Mouse (Mus musculus) limb, embryonic 11.5 days (tissue): ENCODE measurements around the gene Adam10. TPM values are rescaled to one million over a fixed set of nuclear protein-coding genes. Genes with fewer than 3 reads are reported as not detected.

ENCODE experiments used
- ATAC-seq: fragments of 200-750 bp; cut with Nextera tagmentation; 2 replicates; pipeline ENCODE4 v1.8.0; 2017; ENCODE audit warnings: low read depth; ENCODE audit not compliant: insufficient number of reproducible peaks, low FRiP score, low TSS enrichment
- DNase-seq: peaks from one replicate; pipeline ENCODE4 v3.0.0-alpha.2; 2015; ENCODE audit warnings: low spot score
- H3K27ac ChIP-seq: fragments of 300-500 bp; sonication (generic); replicated peaks from 2 replicates; pipeline ENCODE4 v1.5.1; 2014; ENCODE audit warnings: low read depth, mild to moderate bottlenecking, low read length
- H3K27me3 ChIP-seq: fragments of 300-500 bp; sonication (generic); 2 replicates; pipeline ENCODE4 v1.6.1; 2014; ENCODE audit warnings: mild to moderate bottlenecking, low read length, mixed read lengths; ENCODE audit not compliant: control insufficient read depth, insufficient read depth
- H3K36me3 ChIP-seq: fragments of 300-500 bp; sonication (generic); 2 replicates; pipeline ENCODE4 v1.6.1; 2014; ENCODE audit warnings: mild to moderate bottlenecking, low read length, moderate library complexity, mixed read lengths; ENCODE audit not compliant: control insufficient read depth, insufficient read depth
- H3K4me1 ChIP-seq: fragments of 300-500 bp; sonication (generic); 2 replicates; pipeline ENCODE4 v1.6.1; 2014; ENCODE audit warnings: low read length, mixed read lengths; ENCODE audit not compliant: control insufficient read depth, insufficient read depth
- H3K4me2 ChIP-seq: fragments of 300-500 bp; sonication (generic); 2 replicates; pipeline ENCODE4 v1.6.1; 2014; ENCODE audit warnings: low read depth, mild to moderate bottlenecking, moderate library complexity; ENCODE audit not compliant: severe bottlenecking
- H3K4me3 ChIP-seq: fragments of 300-500 bp; sonication (generic); 2 replicates; pipeline ENCODE4 v1.5.1; 2014; ENCODE audit warnings: low read depth, low read length
- H3K9ac ChIP-seq: fragments of 300-500 bp; sonication (generic); 2 replicates; pipeline ENCODE4 v1.6.1; 2014; ENCODE audit warnings: mild to moderate bottlenecking, low read length
- H3K9me3 ChIP-seq: fragments of 300-500 bp; sonication (generic); 2 replicates; pipeline ENCODE4 v1.6.1; 2016; ENCODE audit warnings: low read length; ENCODE audit not compliant: control insufficient read depth
- WGBS: fragments of 180-500 bp; shearing (Covaris S2); extraction: QIAGEN DNeasy Blood & Tissue Kit; methylation state at CpG from one replicate; pipeline ENCODE4 v1.1.7; 2014; 5-methylcytosine and 5-hydroxymethylcytosine counted together
- microRNA-seq: library from miRNA; unstranded; fragments of <30 nt; microRNA quantifications from one replicate; pipeline ENCODE4, GENCODE M21; 2016
- polyA plus RNA-seq: library from polyadenylated mRNA; unstranded; fragments of >200 nt; fragmentation: Nextera tagmentation; extraction: Ambion mirVana; gene quantifications from 2 replicates; pipeline ENCODE4 v1.2.1, GENCODE M21; 2014

Adam10 gene
- polyA plus RNA-seq, 1 experiment from 2014 or later = 52.4 TPM

DNA sequence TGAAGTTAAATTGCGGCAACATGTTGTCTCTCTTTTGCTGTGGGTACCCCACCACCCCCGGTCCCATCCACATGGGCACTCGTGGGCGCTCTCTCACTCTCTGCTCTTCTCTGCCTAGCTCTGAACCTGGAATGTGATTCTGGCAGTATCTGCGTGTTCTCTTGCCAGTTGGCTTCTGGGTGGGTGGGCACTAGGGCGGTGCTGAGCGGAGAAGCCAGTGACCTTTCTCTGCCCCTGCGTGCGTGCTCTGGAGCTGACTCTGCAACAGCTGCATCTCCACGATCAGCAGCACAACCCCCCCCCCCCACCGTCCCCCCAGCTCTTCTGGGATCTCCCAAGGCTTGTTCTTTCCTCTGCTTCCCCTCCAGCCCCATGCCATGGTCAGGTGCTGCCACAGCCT lies 128.9 kb downstream of the Adam10 start:
- H3K27ac ChIP-seq = no peak overlapping the region
- no peak overlapping the region for H3K4me3 ChIP-seq
- DNase-seq (no peak), ATAC-seq (no peak)
- no peak overlapping the region for H3K4me2 ChIP-seq
- WGBS = 62% methylated on average over 9 of the region's 11 CpGs
- no peaks in the 10 kb centered on the region for H3K27me3 ChIP-seq
- H3K9me3 ChIP-seq = no peaks in the 10 kb centered on the region
- H3K4me1 ChIP-seq = no peaks in the 10 kb centered on the region
- H3K9ac ChIP-seq = no peak overlapping the region
- H3K36me3 ChIP-seq = no peaks in the 10 kb centered on the region

DNA sequence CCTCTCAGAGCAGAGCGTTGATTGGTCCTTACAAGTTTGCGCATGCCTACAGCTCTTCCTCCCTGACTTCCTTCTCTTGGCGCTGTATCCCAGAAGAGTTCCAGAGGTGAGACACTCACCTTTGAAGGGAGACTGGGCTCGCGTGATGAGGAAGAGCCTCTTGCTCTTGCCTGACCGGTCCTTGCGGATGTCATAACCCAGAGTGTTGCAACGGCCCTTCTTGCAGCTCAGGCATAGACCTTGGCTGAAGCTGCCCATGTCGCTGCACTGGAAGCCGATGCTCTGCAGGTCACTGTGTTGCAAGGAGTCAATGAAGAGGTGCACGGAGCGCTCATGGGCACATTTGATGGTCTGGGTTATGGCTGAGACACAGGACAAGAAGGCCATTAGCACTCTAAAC lies 133.8 kb downstream of the Adam10 start:
- WGBS = 93% methylated on average over 12 of the region's 12 CpGs
- no peaks in the 10 kb centered on the region for H3K27me3 ChIP-seq
- no peak overlapping the region for H3K4me2 ChIP-seq
- no peak overlapping the region for H3K4me3 ChIP-seq
- no peak for DNase-seq
- no peak overlapping the region for H3K9ac ChIP-seq
- H3K9me3 ChIP-seq = no peaks in the 10 kb centered on the region
- no peak overlapping the region for H3K27ac ChIP-seq
- no peaks in the 10 kb centered on the region for H3K36me3 ChIP-seq
- ATAC-seq = no peak
- no peaks in the 10 kb centered on the region for H3K4me1 ChIP-seq

DNA sequence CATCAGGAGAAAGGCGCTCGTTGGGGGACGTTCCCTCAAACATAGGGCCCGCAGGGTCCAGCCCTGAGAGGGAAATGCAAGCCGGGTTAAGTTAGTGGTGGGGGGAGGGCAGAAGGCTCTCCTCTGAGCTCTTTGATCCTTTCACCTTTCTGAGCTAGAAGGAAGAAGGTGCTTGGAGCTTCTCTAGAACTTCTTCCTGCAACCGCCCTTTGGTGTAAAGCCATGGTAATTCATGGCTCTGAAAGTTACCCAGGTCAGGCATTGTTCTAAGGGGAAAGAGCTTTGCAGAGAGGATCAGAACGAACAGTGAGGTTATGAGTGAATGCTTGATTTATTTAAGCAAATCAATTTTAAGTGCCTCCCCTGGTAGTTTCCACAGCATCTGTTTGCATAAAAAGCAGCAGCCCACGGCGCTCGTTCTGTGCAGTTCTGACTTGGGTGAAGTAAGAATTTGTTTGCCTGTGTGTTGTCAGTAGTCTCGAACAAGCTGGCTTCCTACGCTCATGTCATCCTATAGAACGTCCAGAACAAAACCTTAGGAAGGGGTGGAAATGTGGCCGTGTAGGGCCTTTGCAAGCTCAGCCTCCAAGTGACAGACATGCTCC lies 138.0 kb downstream of the Adam10 start:
- Histone ChIP-seq H3K9ac (no peak overlapping the region), H3K9me3 (no peaks in the 10 kb centered on the region), H3K4me1 (no peaks in the 10 kb centered on the region), H3K27me3 (no peaks in the 10 kb centered on the region), H3K4me3 (no peak overlapping the region), H3K27ac (no peak overlapping the region), H3K36me3 (no peaks in the 10 kb centered on the region), H3K4me2 (no peak overlapping the region)
- WGBS = 60% methylated on average over 14 of the region's 14 CpGs
- ATAC-seq (no peak), DNase-seq (no peak)

DNA sequence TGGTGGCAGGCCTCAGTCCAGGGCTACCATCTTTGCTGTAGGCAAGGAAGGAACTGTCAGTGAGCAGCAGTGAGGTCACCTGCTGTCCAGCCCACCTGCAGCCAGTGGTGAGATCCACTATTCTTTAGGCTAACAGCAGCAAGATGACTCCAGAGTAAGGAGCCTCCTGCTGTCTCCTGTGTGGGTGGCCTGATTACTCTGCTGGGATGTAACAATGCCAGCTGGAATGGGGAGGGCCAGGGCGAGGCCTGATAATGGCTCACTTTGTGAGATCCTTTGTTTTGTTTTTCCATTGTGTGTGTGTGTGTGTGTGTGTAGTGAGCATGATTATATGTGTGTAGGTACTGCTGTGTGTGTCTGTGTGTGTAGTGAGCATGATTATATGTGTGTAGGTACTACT lies 138.6 kb downstream of the Adam10 start:
- H3K27me3 ChIP-seq = no peaks in the 10 kb centered on the region
- no peak overlapping the region for H3K4me3 ChIP-seq
- no peak overlapping the region for H3K27ac ChIP-seq
- H3K9ac ChIP-seq = no peak overlapping the region
- ATAC-seq (no peak), DNase-seq (no peak)
- no peaks in the 10 kb centered on the region for H3K4me1 ChIP-seq
- no peak overlapping the region for H3K4me2 ChIP-seq
- 81% methylated on average over 1 of the region's 1 CpGs for WGBS
- no peaks in the 10 kb centered on the region for H3K36me3 ChIP-seq
- no peaks in the 10 kb centered on the region for H3K9me3 ChIP-seq

DNA sequence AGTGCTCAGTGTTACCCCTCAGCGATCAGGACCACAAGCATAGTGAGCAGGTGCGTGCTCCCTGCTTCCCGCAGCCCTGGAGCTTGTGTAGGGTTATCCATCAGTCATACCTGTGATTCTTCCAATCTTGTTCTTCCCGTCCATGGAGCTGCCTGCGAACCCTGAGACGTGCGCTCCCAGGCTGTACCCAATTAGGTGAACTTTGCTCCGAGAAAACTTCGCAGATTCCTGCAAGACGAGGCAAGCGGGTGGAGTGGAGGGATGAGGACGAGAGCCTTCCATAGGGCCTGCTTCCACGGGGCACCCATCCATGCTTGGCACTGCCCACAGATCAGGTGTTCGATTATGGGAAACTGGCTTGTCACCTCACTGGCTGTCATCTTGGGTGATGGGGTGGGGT lies 139.9 kb downstream of the Adam10 start:
- no peak overlapping the region for H3K4me3 ChIP-seq
- ATAC-seq = no peak
- H3K36me3 ChIP-seq = no peaks in the 10 kb centered on the region
- no peak overlapping the region for H3K4me2 ChIP-seq
- no peaks in the 10 kb centered on the region for H3K4me1 ChIP-seq
- 79% methylated on average over 14 of the region's 14 CpGs for WGBS
- H3K9me3 ChIP-seq = no peaks in the 10 kb centered on the region
- no peaks in the 10 kb centered on the region for H3K27me3 ChIP-seq
- no peak overlapping the region for H3K9ac ChIP-seq
- H3K27ac ChIP-seq = no peak overlapping the region
- DNase-seq = no peak

DNA sequence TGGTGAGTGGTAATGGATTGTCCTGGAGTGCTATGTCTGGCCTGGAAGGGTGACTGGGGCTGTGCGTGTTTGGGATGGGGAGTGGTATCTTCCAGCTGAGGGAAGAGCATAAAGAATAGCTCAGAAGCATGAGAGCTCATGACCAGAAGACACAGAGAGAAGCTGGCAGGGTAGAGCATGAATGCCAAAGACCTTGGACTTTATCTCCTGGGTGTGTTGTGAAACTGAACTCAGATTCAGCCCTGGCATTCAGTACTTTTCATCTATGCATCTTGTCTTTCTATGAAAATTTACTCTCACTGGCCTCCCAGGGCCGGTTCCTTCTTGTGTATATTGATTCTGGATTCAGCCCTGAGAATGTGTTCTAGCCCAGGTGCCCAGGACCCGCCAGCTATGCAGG lies 145.3 kb downstream of the Adam10 start:
- Histone ChIP-seq H3K4me2 (no peak overlapping the region), H3K9me3 (no peaks in the 10 kb centered on the region), H3K27ac (no peak overlapping the region), H3K4me3 (no peak overlapping the region), H3K27me3 (no peaks in the 10 kb centered on the region), H3K4me1 (no peaks in the 10 kb centered on the region), H3K36me3 (no peaks in the 10 kb centered on the region), H3K9ac (no peak overlapping the region)
- DNase-seq (no peak), ATAC-seq (no peak)
- 88% methylated on average over 3 of the region's 3 CpGs for WGBS

DNA sequence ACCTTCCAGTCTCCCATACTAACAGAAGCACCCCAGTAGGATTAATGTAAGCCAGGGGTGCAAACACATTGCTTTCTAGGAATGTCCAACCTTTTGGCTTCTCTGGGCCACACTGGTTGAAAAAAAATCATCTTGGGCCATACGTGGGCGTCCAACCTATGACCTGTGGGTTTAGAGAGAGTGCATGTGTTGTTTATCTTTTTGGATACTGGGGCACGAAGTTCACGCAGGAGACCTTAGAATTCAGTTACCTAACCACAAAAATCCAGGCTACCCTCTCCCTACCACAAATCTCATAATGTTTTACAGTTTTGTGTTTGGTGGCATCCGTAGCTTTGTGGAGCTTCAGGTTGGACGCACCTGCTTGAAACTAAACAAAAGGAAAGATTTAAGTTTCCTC lies 149.1 kb downstream of the Adam10 start:
- no peaks in the 10 kb centered on the region for H3K36me3 ChIP-seq
- H3K27ac ChIP-seq = no peak overlapping the region
- DNase-seq (no peak), ATAC-seq (no peak)
- WGBS = 89% methylated on average over 6 of the region's 6 CpGs
- H3K4me3 ChIP-seq = no peak overlapping the region
- no peak overlapping the region for H3K9ac ChIP-seq
- no peak overlapping the region for H3K4me2 ChIP-seq
- H3K27me3 ChIP-seq = no peaks in the 10 kb centered on the region
- H3K9me3 ChIP-seq = no peaks in the 10 kb centered on the region
- no peaks in the 10 kb centered on the region for H3K4me1 ChIP-seq

Small RNA genes within 50 kb of the gene (microRNA-seq; reads per million reads assigned to microRNA genes)
- gene Gm25149 = not detected

Other genes starting within 250 kb of the Adam10 start
- gene Rnf111, start 175.3 kb upstream of the Adam10 start, polyA plus RNA-seq = 31.7 and 34.7 TPM in 2 replicates
- 70.1 and 72.3 TPM in 2 replicates for gene Sltm, start 136.2 kb upstream of the Adam10 start, polyA plus RNA-seq
- gene Gm10642, start 22.7 kb upstream of the Adam10 start, polyA plus RNA-seq = 0.13 and 0.17 TPM in 2 replicates
- gene Mindy2, start 21.8 kb upstream of the Adam10 start, polyA plus RNA-seq = 3.3 and 4.3 TPM in 2 replicates